Mouse (Mus musculus): Measurements from ENCODE around the gene Carmil1. TPM values are rescaled to one million over a fixed set of nuclear protein-coding genes. Genes with fewer than 3 reads are reported as not detected.
A peak's percentile ranks its signal among the peaks of the same experiment; 100 is the strongest.

Gene Carmil1
- polyA plus RNA-seq, 1 experiment = not detected

GRCm38 (mm10) chr13:23994756-23995155, 285.8 kb downstream of the Carmil1 start:
- no peak overlapping the region for H3K4me3 ChIP-seq (ENCODE audit: insufficient read depth, low read depth, low read length)
- TF ChIP-seq CTCF (IDR thresholded peaks at IDR 0.05; ENCODE audit: insufficient read depth, low read depth, low read length) = no peak
- no peak for TF ChIP-seq POLR2A (IDR thresholded peaks at IDR 0.05; ENCODE audit: insufficient read depth, low read depth, low read length)
- WGBS = 29% methylated on average over 3 of the region's 3 CpGs
- no peak overlapping the region for H3K27ac ChIP-seq (ENCODE audit: insufficient read depth, low read depth, low read length)
- H3K4me1 ChIP-seq (ENCODE audit: control insufficient read depth, insufficient read depth, low read length) = peaks cover 9% of the 10 kb centered on the region

- 62% methylated on average over 9 of the region's 9 CpGs for WGBS
- H3K4me1 ChIP-seq (ENCODE audit: control insufficient read depth, insufficient read depth, low read length) = peaks cover 9% of the 10 kb centered on the region
- H3K27ac ChIP-seq (ENCODE audit: insufficient read depth, low read depth, low read length) = no peak overlapping the region
- TF ChIP-seq CTCF (IDR thresholded peaks at IDR 0.05; ENCODE audit: insufficient read depth, low read depth, low read length) (no peak), POLR2A (IDR thresholded peaks at IDR 0.05; ENCODE audit: insufficient read depth, low read depth, low read length) (no peak)
- no peak overlapping the region for H3K4me3 ChIP-seq (ENCODE audit: insufficient read depth, low read depth, low read length)
These were observed 286.6 kb downstream of the Carmil1 start for GRCm38 (mm10) chr13:23994024-23994423.

- Histone ChIP-seq H3K27ac (ENCODE audit: insufficient read depth, low read depth, low read length) (0 out of 2 replicates have a peak within 1 kb of the TSS, but pooled peaks have one; percentile 12), H3K4me1 (ENCODE audit: control insufficient read depth, insufficient read depth, low read length) (peaks cover 9% of the 10 kb centered on the region), H3K4me3 (ENCODE audit: insufficient read depth, low read depth, low read length) (peak within 1 kb of the TSS; percentile 47)
- TF ChIP-seq POLR2A (IDR thresholded peaks at IDR 0.05; ENCODE audit: insufficient read depth, low read depth, low read length) (no peak), CTCF (IDR thresholded peaks at IDR 0.05; ENCODE audit: insufficient read depth, low read depth, low read length) (no peak)
- under 1% methylated on average over 20 of the region's 20 CpGs for WGBS
These were observed 289.7 kb downstream of the Carmil1 start, which contains the start of gene Scgn for GRCm38 (mm10) chr13:23990928-23991327. TSS of gene Scgn (minus strand) at chr13:23991214.

- WGBS = 28% methylated on average over 5 of the region's 5 CpGs
- H3K27ac ChIP-seq (ENCODE audit: insufficient read depth, low read depth, low read length) = no peak overlapping the region
- TF ChIP-seq POLR2A (IDR thresholded peaks at IDR 0.05; ENCODE audit: insufficient read depth, low read depth, low read length) (no peak), CTCF (IDR thresholded peaks at IDR 0.05; ENCODE audit: insufficient read depth, low read depth, low read length) (no peak)
- H3K4me3 ChIP-seq (ENCODE audit: insufficient read depth, low read depth, low read length) = peak overlapping the region; percentile 47; the same call in 1 of the 2 replicates
- peaks cover 9% of the 10 kb centered on the region for H3K4me1 ChIP-seq (ENCODE audit: control insufficient read depth, insufficient read depth, low read length)
These were observed 290.1 kb downstream of the Carmil1 start for GRCm38 (mm10) chr13:23990451-23990850.

GRCm38 (mm10) chr13:23985130-23985529, 295.5 kb downstream of the Carmil1 start:
- no peaks in the 10 kb centered on the region for H3K4me1 ChIP-seq (ENCODE audit: control insufficient read depth, insufficient read depth, low read length)
- no peak for TF ChIP-seq CTCF (IDR thresholded peaks at IDR 0.05; ENCODE audit: insufficient read depth, low read depth, low read length)
- TF ChIP-seq POLR2A (IDR thresholded peaks at IDR 0.05; ENCODE audit: insufficient read depth, low read depth, low read length) = no peak
- 45% methylated on average over 3 of the region's 3 CpGs for WGBS
- no peak overlapping the region for H3K4me3 ChIP-seq (ENCODE audit: insufficient read depth, low read depth, low read length)
- H3K27ac ChIP-seq (ENCODE audit: insufficient read depth, low read depth, low read length) = no peak overlapping the region

GRCm38 (mm10) chr13:23972271-23972670, 308.3 kb downstream of the Carmil1 start:
- Histone ChIP-seq H3K27ac (ENCODE audit: insufficient read depth, low read depth, low read length) (no peak overlapping the region), H3K4me1 (ENCODE audit: control insufficient read depth, insufficient read depth, low read length) (peaks cover 6% of the 10 kb centered on the region), H3K4me3 (ENCODE audit: insufficient read depth, low read depth, low read length) (no peak overlapping the region)
- 76% methylated on average over 5 of the region's 5 CpGs for WGBS
- TF ChIP-seq CTCF (IDR thresholded peaks at IDR 0.05; ENCODE audit: insufficient read depth, low read depth, low read length) (no peak), POLR2A (IDR thresholded peaks at IDR 0.05; ENCODE audit: insufficient read depth, low read depth, low read length) (no peak)

GRCm38 (mm10) chr13:23971870-23972269, 308.7 kb downstream of the Carmil1 start:
- WGBS = 70% methylated on average over 2 of the region's 2 CpGs
- Histone ChIP-seq H3K27ac (ENCODE audit: insufficient read depth, low read depth, low read length) (no peak overlapping the region), H3K4me3 (ENCODE audit: insufficient read depth, low read depth, low read length) (no peak overlapping the region), H3K4me1 (ENCODE audit: control insufficient read depth, insufficient read depth, low read length) (peaks cover 7% of the 10 kb centered on the region)
- TF ChIP-seq CTCF (IDR thresholded peaks at IDR 0.05; ENCODE audit: insufficient read depth, low read depth, low read length) (no peak), POLR2A (IDR thresholded peaks at IDR 0.05; ENCODE audit: insufficient read depth, low read depth, low read length) (no peak)

GRCm38 (mm10) chr13:23964909-23965308, 315.7 kb downstream of the Carmil1 start:
- WGBS = 40% methylated on average over 2 of the region's 2 CpGs
- no peak for TF ChIP-seq CTCF (IDR thresholded peaks at IDR 0.05; ENCODE audit: insufficient read depth, low read depth, low read length)
- no peak for TF ChIP-seq POLR2A (IDR thresholded peaks at IDR 0.05; ENCODE audit: insufficient read depth, low read depth, low read length)
- no peak overlapping the region for H3K27ac ChIP-seq (ENCODE audit: insufficient read depth, low read depth, low read length)
- peaks cover 7% of the 10 kb centered on the region for H3K4me1 ChIP-seq (ENCODE audit: control insufficient read depth, insufficient read depth, low read length)
- H3K4me3 ChIP-seq (ENCODE audit: insufficient read depth, low read depth, low read length) = no peak overlapping the region

Other genes starting within 250 kb of the Carmil1 start
- not detected in 2 replicates for gene Cmah, start 46.6 kb upstream of the Carmil1 start, polyA plus RNA-seq (2012; ENCODE audit: insufficient read depth, insufficient read length, low replicate concordance, missing spikeins)

Measured in olfactory bulb, adult 2 months (tissue).